Mouse (Mus musculus): ENCODE results near the gene Pcyox1. TPM values are rescaled to one million over a fixed set of nuclear protein-coding genes. Genes with fewer than 3 reads are reported as not detected.

Pcyox1 gene
- polyA plus RNA-seq, 1 experiment from 2014 or later = 80.4 TPM

DNA sequence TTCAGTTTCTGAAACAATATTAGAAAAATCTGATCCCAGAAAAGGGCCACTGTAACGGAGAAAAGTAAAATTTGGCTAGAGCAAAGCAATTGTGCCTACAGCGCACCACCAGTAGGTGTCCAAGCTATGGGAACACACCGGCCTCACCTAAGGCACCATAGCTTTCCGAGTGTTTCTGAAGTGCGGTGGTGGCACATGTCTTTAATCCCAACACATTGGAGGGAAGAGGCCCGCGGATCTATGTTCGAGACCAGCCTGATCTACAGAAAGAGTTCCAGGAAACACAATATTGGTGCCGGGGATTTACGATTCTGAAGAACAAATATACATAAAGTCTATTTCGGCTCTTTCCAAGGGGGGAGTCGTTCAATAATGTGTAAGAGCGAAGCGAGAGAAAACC, 40.8 kb upstream of the Pcyox1 start:
- H3K27ac ChIP-seq (ENCODE audit: low read depth) = peak overlapping the region; percentile 99
- DNase-seq = peak; percentile 69
- peaks cover 15% of the 10 kb centered on the region for H3K36me3 ChIP-seq (replicated peaks; ENCODE audit: insufficient read depth, low read length)

DNA sequence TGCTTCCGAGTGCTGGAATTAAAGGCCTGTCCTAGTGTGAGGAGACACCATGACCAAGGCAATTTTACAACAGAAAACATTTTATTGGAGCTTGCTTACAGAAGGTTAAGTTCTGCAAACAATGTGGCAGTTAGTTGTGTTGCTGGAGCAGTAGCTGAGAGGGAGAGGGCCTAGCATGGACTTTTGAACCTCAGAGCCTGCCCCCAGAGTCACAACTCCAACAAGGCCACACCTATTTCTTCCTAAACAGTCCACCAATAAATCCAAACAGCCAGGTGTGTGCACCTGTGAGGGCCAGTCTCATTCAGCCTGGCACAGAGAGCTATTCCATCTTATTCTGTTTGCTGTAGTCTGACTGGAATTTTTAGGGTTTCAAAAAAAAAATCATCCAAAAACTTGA, 36.7 kb upstream of the Pcyox1 start:
- H3K9me3 ChIP-seq (ENCODE audit: low read length) = no peaks in the 10 kb centered on the region
- no peak overlapping the region for H3K4me2 ChIP-seq (ENCODE audit: low read depth, low read length)
- 88% methylated on average over 1 of the region's 1 CpGs for WGBS (ENCODE audit: insufficient replicate concordance)
- H3K27me3 ChIP-seq (ENCODE audit: insufficient read depth, low read length) = no peaks in the 10 kb centered on the region
- H3K9ac ChIP-seq (replicated peaks) = no peak overlapping the region
- no peak for DNase-seq
- ATAC-seq = no peak
- no peak overlapping the region for H3K4me3 ChIP-seq (ENCODE audit: low read depth, low read length)
- no peak for TF ChIP-seq EP300 (IDR thresholded peaks at IDR 0.05; ENCODE audit: low read depth)
- TF ChIP-seq CTCF (IDR thresholded peaks at IDR 0.05; ENCODE audit: low read depth) = no peak
- H3K27ac ChIP-seq (ENCODE audit: low read depth) = no peak overlapping the region
- H3K36me3 ChIP-seq (replicated peaks; ENCODE audit: insufficient read depth, low read length) = peaks cover 22% of the 10 kb centered on the region
- peaks cover 3% of the 10 kb centered on the region; the same call in 1 of the 2 replicates for H3K4me1 ChIP-seq (ENCODE audit: insufficient read depth)

More for the DNA sequence above, 40.8 kb upstream of the Pcyox1 start:
- WGBS (ENCODE audit: insufficient replicate concordance) = 2% methylated on average over 14 of the region's 14 CpGs
- Histone ChIP-seq H3K9me3 (ENCODE audit: low read length) (no peaks in the 10 kb centered on the region), H3K4me1 (ENCODE audit: insufficient read depth) (peaks cover 10% of the 10 kb centered on the region), H3K27me3 (ENCODE audit: insufficient read depth, low read length) (no peaks in the 10 kb centered on the region), H3K4me3 (ENCODE audit: low read depth, low read length) (peak overlapping the region; percentile 70), H3K9ac (replicated peaks) (peak overlapping the region; percentile 91), H3K4me2 (ENCODE audit: low read depth, low read length) (peak overlapping the region; percentile 72)
- no peak; the same call in 1 of the 2 replicates for TF ChIP-seq EP300 (IDR thresholded peaks at IDR 0.05; ENCODE audit: low read depth)
- peak; percentile 74 for TF ChIP-seq CTCF (IDR thresholded peaks at IDR 0.05; ENCODE audit: low read depth)
- peak; percentile 71 for ATAC-seq

DNA sequence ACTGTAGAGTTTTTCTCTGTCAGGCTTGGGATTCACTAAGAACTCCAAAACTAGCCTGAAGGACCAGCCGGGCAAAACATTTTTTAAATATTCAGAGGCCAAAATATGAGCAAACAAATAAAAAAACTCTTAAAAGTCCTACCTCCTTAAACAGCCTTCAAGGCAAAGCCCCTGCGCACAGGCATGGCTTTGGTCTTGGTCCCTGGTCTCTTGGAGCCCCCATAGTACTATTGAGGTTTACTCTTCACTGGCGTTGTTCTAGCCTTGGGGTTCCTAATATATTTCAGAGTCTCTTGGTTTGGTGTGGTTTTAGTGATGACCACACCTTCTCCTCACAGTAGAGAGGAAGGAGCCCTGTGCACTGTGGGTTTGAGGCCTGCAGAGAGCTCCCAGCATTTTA, 34.6 kb upstream of the Pcyox1 start:
- Histone ChIP-seq H3K36me3 (replicated peaks; ENCODE audit: insufficient read depth, low read length) (peaks cover 40% of the 10 kb centered on the region), H3K4me2 (ENCODE audit: low read depth, low read length) (no peak overlapping the region), H3K27ac (ENCODE audit: low read depth) (no peak overlapping the region), H3K9ac (replicated peaks) (no peak overlapping the region), H3K9me3 (ENCODE audit: low read length) (no peaks in the 10 kb centered on the region), H3K27me3 (ENCODE audit: insufficient read depth, low read length) (no peaks in the 10 kb centered on the region), H3K4me3 (ENCODE audit: low read depth, low read length) (no peak overlapping the region), H3K4me1 (ENCODE audit: insufficient read depth) (no peaks in the 10 kb centered on the region)
- no peak for ATAC-seq
- WGBS (ENCODE audit: insufficient replicate concordance) = 84% methylated on average over 3 of the region's 3 CpGs
- TF ChIP-seq CTCF (IDR thresholded peaks at IDR 0.05; ENCODE audit: low read depth) = no peak
- no peak for TF ChIP-seq EP300 (IDR thresholded peaks at IDR 0.05; ENCODE audit: low read depth)
- DNase-seq = no peak

DNA sequence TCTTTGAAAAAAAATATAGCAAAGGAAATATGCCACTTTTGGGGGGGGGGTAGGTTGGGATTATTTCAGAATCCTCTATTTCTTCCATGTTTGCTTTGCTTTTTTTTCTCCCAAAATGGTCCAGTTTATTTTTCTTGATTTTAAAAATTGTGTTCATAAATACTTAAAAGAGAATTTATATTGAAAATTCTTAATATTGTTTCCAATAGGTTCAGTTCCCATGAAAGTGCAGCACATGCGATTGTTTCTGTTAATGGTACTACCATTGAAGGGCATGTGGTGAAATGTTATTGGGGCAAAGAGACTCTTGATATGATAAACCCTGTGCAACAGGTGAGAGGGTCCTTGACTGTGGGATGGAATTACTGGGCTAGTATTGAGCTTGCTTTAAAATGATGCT, 29.4 kb upstream of the Pcyox1 start, which contains the start of gene Gm44790:
Gene Gm44790, plus strand, starts transcription at position 301 of the 400 bp plus-strand sequence.
- TF ChIP-seq EP300 (IDR thresholded peaks at IDR 0.05; ENCODE audit: low read depth) (no peak), CTCF (IDR thresholded peaks at IDR 0.05; ENCODE audit: low read depth) (no peak)

GRCm38 (mm10) chr6:86420491-86420890, 23.5 kb upstream of the Pcyox1 start:
- Histone ChIP-seq H3K9me3 (ENCODE audit: low read length) (no peaks in the 10 kb centered on the region), H3K27ac (ENCODE audit: low read depth) (no peak overlapping the region), H3K4me2 (ENCODE audit: low read depth, low read length) (no peak overlapping the region), H3K27me3 (ENCODE audit: insufficient read depth, low read length) (no peaks in the 10 kb centered on the region), H3K4me1 (ENCODE audit: insufficient read depth) (no peaks in the 10 kb centered on the region), H3K4me3 (ENCODE audit: low read depth, low read length) (no peak overlapping the region), H3K9ac (replicated peaks) (no peak overlapping the region), H3K36me3 (replicated peaks; ENCODE audit: insufficient read depth, low read length) (peaks cover 66% of the 10 kb centered on the region)
- DNase-seq = no peak
- 79% methylated on average over 6 of the region's 6 CpGs for WGBS (ENCODE audit: insufficient replicate concordance)
- no peak for ATAC-seq
- TF ChIP-seq CTCF (IDR thresholded peaks at IDR 0.05; ENCODE audit: low read depth) = peak; percentile 52
- no peak for TF ChIP-seq EP300 (IDR thresholded peaks at IDR 0.05; ENCODE audit: low read depth)

More for the DNA sequence above, 29.4 kb upstream of the Pcyox1 start, which contains the start of gene Gm44790:
- Histone ChIP-seq H3K4me3 (ENCODE audit: low read depth, low read length) (no peak within 1 kb of the TSS), H3K36me3 (replicated peaks; ENCODE audit: insufficient read depth, low read length) (peaks cover 49% of the 10 kb centered on the region), H3K27me3 (ENCODE audit: insufficient read depth, low read length) (no peaks in the 10 kb centered on the region), H3K4me1 (ENCODE audit: insufficient read depth) (no peaks in the 10 kb centered on the region), H3K27ac (ENCODE audit: low read depth) (no peak within 1 kb of the TSS), H3K9me3 (ENCODE audit: low read length) (no peaks in the 10 kb centered on the region), H3K4me2 (ENCODE audit: low read depth, low read length) (no peak within 1 kb of the TSS), H3K9ac (replicated peaks) (no peak within 1 kb of the TSS)
- DNase-seq (no peak), ATAC-seq (no peak)
- whole genome bisulfite sequencing (ENCODE audit: insufficient replicate concordance) = 88% methylated on average over 1 of the region's 1 CpGs

GRCm38 (mm10) chr6:86419239-86419638, 22.3 kb upstream of the Pcyox1 start:
- H3K4me3 ChIP-seq (ENCODE audit: low read depth, low read length) = no peak overlapping the region
- no peak overlapping the region for H3K9ac ChIP-seq (replicated peaks)
- no peaks in the 10 kb centered on the region for H3K9me3 ChIP-seq (ENCODE audit: low read length)
- ATAC-seq = no peak
- TF ChIP-seq CTCF (IDR thresholded peaks at IDR 0.05; ENCODE audit: low read depth) = no peak
- no peak for TF ChIP-seq EP300 (IDR thresholded peaks at IDR 0.05; ENCODE audit: low read depth)
- no peak for DNase-seq
- H3K27ac ChIP-seq (ENCODE audit: low read depth) = no peak overlapping the region
- no peak overlapping the region for H3K4me2 ChIP-seq (ENCODE audit: low read depth, low read length)
- H3K27me3 ChIP-seq (ENCODE audit: insufficient read depth, low read length) = no peaks in the 10 kb centered on the region
- WGBS (ENCODE audit: insufficient replicate concordance) = 82% methylated on average over 3 of the region's 3 CpGs
- no peaks in the 10 kb centered on the region for H3K4me1 ChIP-seq (ENCODE audit: insufficient read depth)
- peaks cover 55% of the 10 kb centered on the region for H3K36me3 ChIP-seq (replicated peaks; ENCODE audit: insufficient read depth, low read length)

Data from liver, postnatal 0 days (tissue).